In genomic region chr9:41400950-41401349, GRCm38 (mm10) we compare ENCODE assay signal across 14 mouse cellular contexts.
"Had no signal": no experiment of that assay in that cellular context is flagged by ENCODE, and none has a peak within 500 bp of the region (broad histone marks: within the 10 kb centered on the region; RNA-seq: fewer than 3 reads in every experiment).

No protein-coding gene starts in this region.

- H3K4me2 ChIP-seq: limb, embryonic 12.5 days; liver, embryonic 12.5 days; lung, embryonic 14.5 days had no signal

- H3K9ac ChIP-seq: limb, embryonic 12.5 days; liver, embryonic 12.5 days; lung, embryonic 14.5 days had no signal

- H3K36me3 ChIP-seq: limb, embryonic 12.5 days; liver, embryonic 12.5 days had no signal

- H3K27me3 ChIP-seq: limb, embryonic 12.5 days; liver, embryonic 12.5 days had no signal

- H3K9me3 ChIP-seq: limb, embryonic 12.5 days; liver, embryonic 12.5 days had no signal

- H3K4me3 ChIP-seq: limb, embryonic 12.5 days; liver, embryonic 12.5 days had no signal

- H3K27ac ChIP-seq: kidney, postnatal 0 days; limb, embryonic 12.5 days; liver, embryonic 12.5 days; macrophage had no signal

- ATAC-seq: liver, embryonic 12.5 days had no signal

- H3K4me1 ChIP-seq: liver, embryonic 12.5 days had no signal

- DNase-seq: kidney, adult 11 months; kidney, adult 9 months; kidney, postnatal 36 days; layer of hippocampus, adult 9-11 months; layer of hippocampus, postnatal 36 days; lung, embryonic 14.5 days; lung, postnatal 10 days; right cerebral cortex, adult 18-20 months; right cerebral cortex, postnatal 25 days; thymus, postnatal 36 days had no signal
